13 mouse cellular contexts compared by ENCODE assay signal in the genomic region with DNA sequence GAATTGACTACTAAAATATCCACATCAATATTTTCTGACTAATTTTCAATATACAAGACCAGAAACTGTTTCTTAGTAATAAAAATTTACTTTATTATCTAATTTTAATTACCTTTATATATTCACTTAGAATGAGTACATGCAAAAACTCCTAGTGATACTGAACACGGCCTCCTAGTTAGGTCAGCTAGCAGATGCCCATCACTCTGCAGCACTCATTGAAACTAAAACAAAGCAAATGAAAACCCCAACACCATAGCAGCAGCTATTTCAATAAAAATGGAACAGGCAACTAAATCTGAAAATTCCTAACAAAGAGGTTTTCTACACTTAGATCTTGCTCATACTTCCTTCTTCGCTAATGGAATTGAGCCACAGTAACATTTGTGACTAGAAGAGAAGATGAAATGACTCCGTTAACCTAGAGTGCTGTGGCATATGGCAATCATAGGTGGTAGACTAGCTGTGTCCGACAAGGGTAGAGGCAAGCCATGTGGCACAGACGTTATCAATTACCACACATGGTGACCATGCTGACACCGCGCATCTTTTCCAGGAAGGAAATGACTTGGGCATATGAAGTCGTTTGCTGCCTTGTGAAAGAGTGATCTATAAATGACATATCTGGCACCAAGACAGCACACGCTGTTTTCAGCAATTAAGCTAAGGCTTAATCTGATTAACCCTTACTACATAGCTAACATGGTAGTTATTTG. TPM values are rescaled to one million over a fixed set of nuclear protein-coding genes. Genes with fewer than 3 reads are reported as not detected.
DNase-seq lines count a peak whose midpoint lies in the region; ATAC-seq and TF ChIP-seq lines count a peak whose summit lies in the region.
"Had no signal": no experiment of that assay in that cellular context is flagged by ENCODE, and none has a peak within 500 bp of the region (broad histone marks: within the 10 kb centered on the region; RNA-seq: fewer than 3 reads in every experiment).

No protein-coding gene starts in this region.

- H3K27ac ChIP-seq in forebrain, embryonic 15.5 days (replicated peaks): peak overlapping the region; percentile 31; the same call in 1 of the 2 replicates
- H3K27ac ChIP-seq in forebrain, embryonic 10.5 days: no peak overlapping the region
- H3K27ac ChIP-seq: lung, embryonic 15.5 days; midbrain, embryonic 15.5 days had no signal

- DNase-seq in forebrain, embryonic 10.5 days (ENCODE audit: extremely low spot score, low spot score): no peak
- DNase-seq in brain, adult 2 months (ENCODE audit: low read depth, low spot score): peak; percentile 18
- DNase-seq in lung, adult 2 months: no peak
- DNase-seq in adrenal gland, postnatal 25 days: no peak
- no peak for DNase-seq in gastrocnemius, adult 18-20 months (ENCODE audit: low spot score)
- DNase-seq: right cerebral cortex, postnatal 4 days; thymus, postnatal 36 days had no signal

- H3K9me3 ChIP-seq in forebrain, embryonic 15.5 days: no peaks in the 10 kb centered on the region
- H3K9me3 ChIP-seq in forebrain, embryonic 10.5 days: no peaks in the 10 kb centered on the region
- H3K9me3 ChIP-seq: lung, embryonic 15.5 days; midbrain, embryonic 15.5 days had no signal

- H3K27me3 ChIP-seq in forebrain, embryonic 15.5 days: no peaks in the 10 kb centered on the region
- no peaks in the 10 kb centered on the region for H3K27me3 ChIP-seq in forebrain, embryonic 10.5 days (ENCODE audit: poor library complexity, severe bottlenecking)
- H3K27me3 ChIP-seq: lung, embryonic 15.5 days; midbrain, embryonic 15.5 days had no signal

- H3K4me1 ChIP-seq in forebrain, embryonic 15.5 days: 0 out of 2 replicates have a peak, but pooled peaks cover 2% of the 10 kb centered on the region
- H3K4me1 ChIP-seq in forebrain, embryonic 10.5 days: no peaks in the 10 kb centered on the region
- H3K4me1 ChIP-seq in lung, adult 2 months (ENCODE audit: control insufficient read depth, insufficient read depth, low read length): no peaks in the 10 kb centered on the region
- H3K4me1 ChIP-seq: lung, embryonic 15.5 days; midbrain, embryonic 15.5 days had no signal

- H3K9ac ChIP-seq in forebrain, embryonic 15.5 days (replicated peaks): no peak overlapping the region
- H3K9ac ChIP-seq: lung, embryonic 15.5 days; midbrain, embryonic 15.5 days had no signal

- no peak for ATAC-seq in forebrain, embryonic 15.5 days (replicated peaks)
- peak; percentile 99 for ATAC-seq in granulocyte monocyte progenitor cell, adult 5-6 weeks (replicated peaks; ENCODE audit: poor library complexity, severe bottlenecking)
- ATAC-seq in megakaryocyte-erythroid progenitor cell, adult 5-6 weeks (replicated peaks; ENCODE audit: low FRiP score, low TSS enrichment, poor library complexity, severe bottlenecking): peak; percentile 94
- ATAC-seq: midbrain, embryonic 15.5 days; Patski had no signal

- WGBS in forebrain, embryonic 15.5 days: 54% methylated on average over 9 of the region's 9 CpGs
- 80% methylated on average over 9 of the region's 9 CpGs for WGBS in forebrain, embryonic 10.5 days
- WGBS in lung, adult 2 months: 61% methylated on average over 9 of the region's 9 CpGs

- H3K4me2 ChIP-seq in forebrain, embryonic 15.5 days (replicated peaks): no peak overlapping the region
- H3K4me2 ChIP-seq: lung, embryonic 15.5 days; midbrain, embryonic 15.5 days had no signal

- H3K36me3 ChIP-seq in forebrain, embryonic 15.5 days: no peaks in the 10 kb centered on the region
- no peaks in the 10 kb centered on the region for H3K36me3 ChIP-seq in forebrain, embryonic 10.5 days (replicated peaks)
- H3K36me3 ChIP-seq: lung, embryonic 15.5 days; midbrain, embryonic 15.5 days had no signal

- no peak overlapping the region for H3K4me3 ChIP-seq in forebrain, embryonic 15.5 days
- H3K4me3 ChIP-seq in forebrain, embryonic 10.5 days: no peak overlapping the region
- no peak overlapping the region for H3K4me3 ChIP-seq in lung, adult 2 months (replicated peaks; ENCODE audit: extremely low read depth, low read depth, low read length)
- H3K4me3 ChIP-seq: lung, embryonic 15.5 days; midbrain, embryonic 15.5 days had no signal

- no peak for TF ChIP-seq CTCF in lung, adult 2 months (IDR thresholded peaks at IDR 0.05; ENCODE audit: insufficient read depth, low read length)

- no peak for TF ChIP-seq POLR2A in lung, adult 2 months (IDR thresholded peaks at IDR 0.05; ENCODE audit: borderline replicate concordance, extremely low read depth, low read depth, low read length)

RNA-seq across cellular contexts. Expression of a gene that starts 9.2 kb away (rescaled TPM):
- 26.3 and 26.4 TPM in 2 replicates for polyA plus RNA-seq in forebrain, embryonic 15.5 days (2015; fragmentation: Nextera tagmentation; extraction: Ambion mirVana)
- 4.7 and 5.2 TPM in 2 replicates for polyA plus RNA-seq in forebrain, embryonic 10.5 days (2016; fragmentation: Nextera tagmentation; extraction: Ambion mirVana)
- total RNA-seq in granulocyte monocyte progenitor cell, adult 5-6 weeks (2014; fragmentation: Nextera tagmentation): 0.56 TPM in 1 of 2 replicates, not detected in the other
- 1.8 and 2.0 TPM in 2 replicates for total RNA-seq in granulocyte monocyte progenitor cell, adult 5-6 weeks (2017)
- total RNA-seq in megakaryocyte-erythroid progenitor cell, adult 5-6 weeks (2014; fragmentation: Nextera tagmentation): 0.96 and 1.4 TPM in 2 replicates
- 2.8 and 6.4 TPM in 2 replicates for total RNA-seq in megakaryocyte-erythroid progenitor cell, adult 5-6 weeks (2017)
- polyA plus RNA-seq in lung, adult 2 months (2012; rRNA removed): 0.27 and 0.46 TPM in 2 replicates
- total RNA-seq in adrenal gland, postnatal 25 days (2021): 24.3 and 28.3 TPM in 2 replicates
- total RNA-seq in gastrocnemius, adult 18-20 months (2021): under 1 TPM; 0.46 to 0.97 TPM

RNA-seq across cellular contexts. Expression of a gene that starts 36.7 kb away (rescaled TPM):
- 6.6 and 7.2 TPM in 2 replicates for polyA plus RNA-seq in forebrain, embryonic 15.5 days (2015; fragmentation: Nextera tagmentation; extraction: Ambion mirVana)
- polyA plus RNA-seq in forebrain, embryonic 10.5 days (2016; fragmentation: Nextera tagmentation; extraction: Ambion mirVana): 13.3 and 15.1 TPM in 2 replicates
- 1.8 and 6.5 TPM in 2 replicates for total RNA-seq in granulocyte monocyte progenitor cell, adult 5-6 weeks (2014; fragmentation: Nextera tagmentation)
- total RNA-seq in granulocyte monocyte progenitor cell, adult 5-6 weeks (2017): 6.3 and 7.8 TPM in 2 replicates
- 1.3 and 1.9 TPM in 2 replicates for total RNA-seq in megakaryocyte-erythroid progenitor cell, adult 5-6 weeks (2014; fragmentation: Nextera tagmentation)
- total RNA-seq in megakaryocyte-erythroid progenitor cell, adult 5-6 weeks (2017): 0.72 and 12.6 TPM in 2 replicates
- 0.36 and 0.44 TPM in 2 replicates for polyA plus RNA-seq in lung, adult 2 months (2012; rRNA removed)
- total RNA-seq in adrenal gland, postnatal 25 days (2021): 2.0 and 3.2 TPM in 2 replicates
- under 1 TPM; 0.17 to 0.18 TPM for total RNA-seq in gastrocnemius, adult 18-20 months (2021)

RNA-seq across cellular contexts. Expression of a gene that starts 36.8 kb away (rescaled TPM):
- polyA plus RNA-seq in forebrain, embryonic 15.5 days (2015; fragmentation: Nextera tagmentation; extraction: Ambion mirVana): 0.31 TPM in 1 of 2 replicates, not detected in the other
- polyA plus RNA-seq in forebrain, embryonic 10.5 days (2016; fragmentation: Nextera tagmentation; extraction: Ambion mirVana): not detected in 2 replicates
- total RNA-seq in granulocyte monocyte progenitor cell, adult 5-6 weeks (2014; fragmentation: Nextera tagmentation): not detected in 2 replicates
- total RNA-seq in granulocyte monocyte progenitor cell, adult 5-6 weeks (2017): not detected in 2 replicates
- 0.45 TPM in 1 of 2 replicates, not detected in the other for total RNA-seq in megakaryocyte-erythroid progenitor cell, adult 5-6 weeks (2014; fragmentation: Nextera tagmentation)
- total RNA-seq in megakaryocyte-erythroid progenitor cell, adult 5-6 weeks (2017): not detected in 2 replicates
- 0.39 and 0.45 TPM in 2 replicates for polyA plus RNA-seq in lung, adult 2 months (2012; rRNA removed)
- total RNA-seq in adrenal gland, postnatal 25 days (2021): 0.19 and 1.1 TPM in 2 replicates
- under 1 TPM; 0.14 TPM for total RNA-seq in gastrocnemius, adult 18-20 months (2021)
